Mouse (Mus musculus) right cerebral cortex, postnatal 14 days (tissue): ENCODE measurements around the gene Copz2.
"Not testable (repeated sequence)": the region's sequence is repeated elsewhere in the genome, so short reads cannot be mapped to it uniquely, and the experiment has no call there.

ENCODE experiments used
- DNase-seq: peaks from one replicate; pipeline ENCODE4 v3.0.0; 2022

Gene Copz2

GRCm38 (mm10) chr11:96829403-96829812, 20.3 kb upstream of the Copz2 start:
- DNase-seq, result peak; percentile 65

GRCm38 (mm10) chr11:96829813-96830538, 19.7 kb upstream of the Copz2 start, which contains the start of gene Nfe2l1:
Gene Nfe2l1, minus strand, starts transcription at chr11:96829968.
- DNase-seq, result peak; percentile 97

GRCm38 (mm10) chr11:96830539-96831216, 19.0 kb upstream of the Copz2 start:
- DNase-seq, result no peak

- no peak for DNase-seq
Observed at GRCm38 (mm10) chr11:96831516-96831915, 18.2 kb upstream of the Copz2 start.

GRCm38 (mm10) chr11:96832541-96832940, 17.1 kb upstream of the Copz2 start:
- DNase-seq, result no peak

- no peak for DNase-seq
Observed at GRCm38 (mm10) chr11:96832973-96833372, 16.7 kb upstream of the Copz2 start.

- no peak for DNase-seq
Observed at GRCm38 (mm10) chr11:96834127-96834526, 15.5 kb upstream of the Copz2 start.

GRCm38 (mm10) chr11:96837298-96837697, 12.4 kb upstream of the Copz2 start:
- no peak for DNase-seq

GRCm38 (mm10) chr11:96838341-96838740, 11.3 kb upstream of the Copz2 start:
- DNase-seq, result no peak

GRCm38 (mm10) chr11:96839428-96839827, 10.2 kb upstream of the Copz2 start:
- DNase-seq, result no peak

GRCm38 (mm10) chr11:96839877-96840276, 9.8 kb upstream of the Copz2 start:
- no peak for DNase-seq

- DNase-seq, result peak; percentile 47
Observed at GRCm38 (mm10) chr11:96840290-96840689, 9.4 kb upstream of the Copz2 start.

- no peak for DNase-seq
Observed at GRCm38 (mm10) chr11:96843627-96844026, 6.0 kb upstream of the Copz2 start.

- DNase-seq, result no peak
Observed at GRCm38 (mm10) chr11:96847240-96847639, 2.4 kb upstream of the Copz2 start.

- no peak for DNase-seq
Observed at GRCm38 (mm10) chr11:96848694-96849093, 976 bp upstream of the Copz2 start.

GRCm38 (mm10) chr11:96849145-96849544, 525 bp upstream of the Copz2 start:
- DNase-seq, result not testable (repeated sequence)

GRCm38 (mm10) chr11:96857446-96857845, 7.8 kb downstream of the Copz2 start:
- DNase-seq, result no peak

GRCm38 (mm10) chr11:96859635-96860034, 10.0 kb downstream of the Copz2 start:
- no peak for DNase-seq

GRCm38 (mm10) chr11:96860564-96860963, 10.9 kb downstream of the Copz2 start:
- DNase-seq, result peak; percentile 85

- no peak for DNase-seq
Observed at GRCm38 (mm10) chr11:96861446-96861845, 11.8 kb downstream of the Copz2 start.

- DNase-seq, result peak; percentile 95
Observed at GRCm38 (mm10) chr11:96861878-96862289, 12.2 kb downstream of the Copz2 start.

GRCm38 (mm10) chr11:96862534-96862933, 12.9 kb downstream of the Copz2 start:
- no peak for DNase-seq

- DNase-seq, result no peak
Observed at GRCm38 (mm10) chr11:96863206-96863995, 13.7 kb downstream of the Copz2 start.
